7 mouse cellular contexts compared by ENCODE assay signal in genomic region chrX:134307534-134308274, GRCm38 (mm10). TPM values are rescaled to one million over a fixed set of nuclear protein-coding genes. Genes with fewer than 3 reads are reported as not detected.
DNase-seq lines count a peak whose midpoint lies in the region; ATAC-seq lines count a peak whose summit lies in the region.

Gene Cenpi, plus strand, starts transcription at chrX:134308084.

- H3K4me3 ChIP-seq in intestine, embryonic 15.5 days (replicated peaks), result peak within 1 kb of the TSS; percentile 45
- H3K4me3 ChIP-seq in midbrain, embryonic 10.5 days, result peak within 1 kb of the TSS; percentile 56

- peak; percentile 74 to 78 for DNase-seq in adrenal gland, adult 18-20 months (ENCODE audit: low spot score in 2 of 2)
- peak; percentile 93 for DNase-seq in embryo, embryonic 11 days
- DNase-seq in gastrocnemius, postnatal 25 days, result peak; percentile 86
- peak; percentile 83 to 87 for DNase-seq in left cerebral cortex, postnatal 25 days (ENCODE audit: low spot score in 2 of 2)
- DNase-seq in midbrain, embryonic 10.5 days (ENCODE audit: low spot score), result peak; percentile 85
- DNase-seq in right cerebral cortex, postnatal 4 days, result peak; percentile 79

- intact Hi-C loops in left cerebral cortex, postnatal 25 days (cut with DNase I), result no loop called here

- H3K9ac ChIP-seq in intestine, embryonic 15.5 days, result peak within 1 kb of the TSS; percentile 36

- no peaks in the 10 kb centered on the region for H3K9me3 ChIP-seq in intestine, embryonic 15.5 days
- no peaks in the 10 kb centered on the region for H3K9me3 ChIP-seq in midbrain, embryonic 10.5 days (replicated peaks)

- ATAC-seq in intestine, embryonic 15.5 days, result peak; percentile 98

- no peaks in the 10 kb centered on the region for H3K36me3 ChIP-seq in intestine, embryonic 15.5 days
- H3K36me3 ChIP-seq in midbrain, embryonic 10.5 days, result peaks cover 28% of the 10 kb centered on the region

- WGBS in intestine, embryonic 15.5 days, result 22% methylated on average over 36 of the region's 36 CpGs
- WGBS in midbrain, embryonic 10.5 days, result 24% methylated on average over 36 of the region's 36 CpGs

- H3K4me1 ChIP-seq in intestine, embryonic 15.5 days (replicated peaks), result no peaks in the 10 kb centered on the region
- peaks cover 5% of the 10 kb centered on the region for H3K4me1 ChIP-seq in midbrain, embryonic 10.5 days

- peak within 1 kb of the TSS; percentile 54 for H3K4me2 ChIP-seq in intestine, embryonic 15.5 days (replicated peaks)

- no peak within 1 kb of the TSS for H3K27ac ChIP-seq in intestine, embryonic 15.5 days
- H3K27ac ChIP-seq in midbrain, embryonic 10.5 days (replicated peaks), result peak within 1 kb of the TSS; percentile 85

- H3K27me3 ChIP-seq in intestine, embryonic 15.5 days (replicated peaks), result no peaks in the 10 kb centered on the region
- H3K27me3 ChIP-seq in midbrain, embryonic 10.5 days (ENCODE audit: low read depth, poor library complexity, severe bottlenecking), result peaks cover 12% of the 10 kb centered on the region; the same call in 1 of the 2 replicates

RNA-seq across cellular contexts. Expression of gene Cenpi, which starts in this region (rescaled TPM):
- total RNA-seq in adrenal gland, adult 18-20 months (2021), result 1 to 10 TPM; 1.7 to 2.2 TPM
- total RNA-seq in gastrocnemius, postnatal 25 days (2021), result under 1 TPM; 0.33 to 0.70 TPM
- 24.5 and 26.6 TPM in 2 replicates for polyA plus RNA-seq in intestine, embryonic 15.5 days (2015; fragmentation: Nextera tagmentation; extraction: Ambion mirVana)
- total RNA-seq in left cerebral cortex, postnatal 25 days (2021), result under 1 TPM; 0.37 to 0.57 TPM
- polyA plus RNA-seq in midbrain, embryonic 10.5 days (2016; fragmentation: Nextera tagmentation; extraction: Ambion mirVana), result 29.8 and 31.3 TPM in 2 replicates

Comparison
In these comparisons a context has a peak if more than half of its experiments do, and no peak if none do; other contexts are left out.
1. Peak in DNase-seq in gastrocnemius, postnatal 25 days; RNA of the gene not detected or under 1 TPM.
2. Peak in DNase-seq in left cerebral cortex, postnatal 25 days; RNA of the gene not detected or under 1 TPM.